Mouse (Mus musculus) CH12.LX (cell line): ENCODE data around the gene Tvp23b.
A peak's percentile ranks its signal among the peaks of the same experiment; 100 is the strongest.

ENCODE experiments used
- CTCF ChIP-seq, 2 experiments: IDR thresholded peaks in 1 of 2; conservative IDR thresholded peaks in 1 of 2; 2 replicates each; pipeline ENCODE4 v1.5.1; 2011 to 2012; ENCODE audit warnings: low read depth in 2 of 2, low read length in 2 of 2, improper control_type of control experiment in 1 of 2, inconsistent platforms in 1 of 2, mild to moderate bottlenecking in 1 of 2, moderate library complexity in 1 of 2
- E2F4 ChIP-seq: IDR thresholded peaks from 2 replicates; pipeline ENCODE4 v1.6.1; 2011; ENCODE audit warnings: low read depth, low read length, improper control_type of control experiment; ENCODE audit not compliant: insufficient replicate concordance
- ETS1 ChIP-seq: conservative IDR thresholded peaks from 2 replicates; pipeline ENCODE4 v1.6.1; 2012; ENCODE audit warnings: low read depth, mild to moderate bottlenecking, inconsistent platforms, low read length, improper control_type of control experiment, moderate library complexity
- MAX ChIP-seq: IDR thresholded peaks from 2 replicates; pipeline ENCODE4 v1.6.1; 2011; ENCODE audit warnings: low read length, improper control_type of control experiment
- MEF2A ChIP-seq: IDR thresholded peaks from 2 replicates; pipeline ENCODE4 v1.6.1; 2014; ENCODE audit warnings: low read depth, mild to moderate bottlenecking, inconsistent platforms, low read length, improper control_type of control experiment, borderline replicate concordance
- POLR2A ChIP-seq: IDR thresholded peaks from 2 replicates; pipeline ENCODE4 v1.6.1; 2011; ENCODE audit warnings: low read depth, mild to moderate bottlenecking, improper control_type of control experiment, low read length
- RAD21 ChIP-seq: IDR thresholded peaks from 2 replicates; pipeline ENCODE4 v1.6.1; 2011; ENCODE audit warnings: low read depth, mild to moderate bottlenecking, low read length, improper control_type of control experiment, moderate library complexity
- SIN3A ChIP-seq: IDR thresholded peaks from 2 replicates; pipeline ENCODE4 v1.6.1; 2012; ENCODE audit warnings: low read length, improper control_type of control experiment, inconsistent platforms
- TBP ChIP-seq: conservative IDR thresholded peaks from 2 replicates; pipeline ENCODE4 v1.6.1; 2011; ENCODE audit warnings: low read depth, low read length, improper control_type of control experiment
- USF2 ChIP-seq: conservative IDR thresholded peaks from 2 replicates; pipeline ENCODE4 v1.6.1; 2011; ENCODE audit warnings: low read depth, low read length, improper control_type of control experiment
- ZC3H11A ChIP-seq: IDR thresholded peaks from 2 replicates; pipeline ENCODE4 v1.6.1; 2012; ENCODE audit warnings: low read depth, mild to moderate bottlenecking, inconsistent platforms, low read length, improper control_type of control experiment
- ZMIZ1 ChIP-seq: IDR thresholded peaks from 2 replicates; pipeline ENCODE4 v1.6.1; 2012; ENCODE audit warnings: low read depth, mild to moderate bottlenecking, inconsistent platforms, low read length, improper control_type of control experiment

- TF ChIP-seq ETS1 (no peak; the same call in 1 of the 2 replicates), POLR2A (peak; percentile 48; the same call in 1 of the 2 replicates), CTCF (conservative IDR thresholded peaks at IDR 0.05 in 1 of 2, IDR thresholded peaks at IDR 0.05 in 1 of 2; ENCODE audit: low read depth in 2 of 2, low read length in 2 of 2) (no peak), RAD21 (no peak), ZMIZ1 (no peak), SIN3A (peak; percentile 69; the same call in 1 of the 2 replicates), ZC3H11A (no peak), E2F4 (no peak), USF2 (no peak), MAX (no peak), TBP (peak; percentile 85), MEF2A (no peak)
These were observed 32.1 kb upstream of the Tvp23b start, which contains the start of gene Fbxw10 for GRCm38 (mm10) chr11:62846961-62847654.
